Mouse (Mus musculus) embryonic facial prominence, embryonic 12.5 days (tissue): ENCODE data around the gene Rgl1. TPM values are rescaled to one million over a fixed set of nuclear protein-coding genes. Genes with fewer than 3 reads are reported as not detected.

Source experiments
- ATAC-seq: fragments of 200-750 bp; cut with Nextera tagmentation; 2 replicates; pipeline ENCODE4 v1.8.0; 2017; ENCODE audit not compliant: insufficient number of reproducible peaks, insufficient read depth, low FRiP score, low TSS enrichment
- H3K27ac ChIP-seq: fragments of 300-500 bp; sonication (generic); 2 replicates; pipeline ENCODE4 v1.5.1; 2016; ENCODE audit warnings: mild to moderate bottlenecking
- H3K27me3 ChIP-seq: fragments of 300-500 bp; sonication (generic); 2 replicates; pipeline ENCODE4 v1.6.1; 2016; ENCODE audit warnings: mild to moderate bottlenecking, moderate library complexity
- H3K36me3 ChIP-seq: fragments of 300-500 bp; sonication (generic); 2 replicates; pipeline ENCODE4 v1.6.1; 2016; ENCODE audit warnings: mild to moderate bottlenecking
- H3K4me1 ChIP-seq: fragments of 300-500 bp; sonication (generic); 2 replicates; pipeline ENCODE4 v1.6.1; 2016
- H3K4me2 ChIP-seq: fragments of 300-500 bp; sonication (generic); replicated peaks from 2 replicates; pipeline ENCODE4 v1.6.1; 2016; ENCODE audit warnings: mild to moderate bottlenecking, moderate library complexity
- H3K4me3 ChIP-seq: fragments of 300-500 bp; sonication (generic); 2 replicates; pipeline ENCODE4 v1.5.1; 2016; ENCODE audit warnings: mild to moderate bottlenecking
- H3K9ac ChIP-seq: fragments of 300-500 bp; sonication (generic); 2 replicates; pipeline ENCODE4 v1.6.1; 2016; ENCODE audit warnings: mild to moderate bottlenecking, moderate library complexity
- H3K9me3 ChIP-seq: fragments of 300-500 bp; sonication (generic); 2 replicates; pipeline ENCODE4 v1.6.1; 2016; ENCODE audit warnings: mild to moderate bottlenecking, moderate library complexity
- WGBS: fragments of 180-500 bp; shearing (Covaris S2); methylation state at CpG from one replicate; pipeline ENCODE4 v1.1.7; 2016; 5-methylcytosine and 5-hydroxymethylcytosine counted together
- polyA plus RNA-seq: library from polyadenylated mRNA; unstranded; fragments of >200 nt; fragmentation: Nextera tagmentation; extraction: Ambion mirVana; gene quantifications from 2 replicates; pipeline ENCODE4 v1.2.1, GENCODE M21; 2016

Rgl1 gene
- polyA plus RNA-seq, 1 experiment from 2014 or later, result 27.6 TPM

- no peak for ATAC-seq
- Histone ChIP-seq H3K36me3 (no peaks in the 10 kb centered on the region; the same call in 1 of the 2 replicates), H3K4me2 (no peak overlapping the region), H3K4me3 (no peak overlapping the region), H3K9ac (no peak overlapping the region), H3K4me1 (peaks cover 41% of the 10 kb centered on the region), H3K9me3 (no peaks in the 10 kb centered on the region), H3K27me3 (no peaks in the 10 kb centered on the region), H3K27ac (0 out of 2 replicates have a peak overlapping the region, but pooled peaks have one; percentile 23)
- 66% methylated on average over 9 of the region's 9 CpGs for WGBS
Measured at GRCm38 (mm10) chr1:152619396-152619795, 146.8 kb downstream of the Rgl1 start.

DNA sequence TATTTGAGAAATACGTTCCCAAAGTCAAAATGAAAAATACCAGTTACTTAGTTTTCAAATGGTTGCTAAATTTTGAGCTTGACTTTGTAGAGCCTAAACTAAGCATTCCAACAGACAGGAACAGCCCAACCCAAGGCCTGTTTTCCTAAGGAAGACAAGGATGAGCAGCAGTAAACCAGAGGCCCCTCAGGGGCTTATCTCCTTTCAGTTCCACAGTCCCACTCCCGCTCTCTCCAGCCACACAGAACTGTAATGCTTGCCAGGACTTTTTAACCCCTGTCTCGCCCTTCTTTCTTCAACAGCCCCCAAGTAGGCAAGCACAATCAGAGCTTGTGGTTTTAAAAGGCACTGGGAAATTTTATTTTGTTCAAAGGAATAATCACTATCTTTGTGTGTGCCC is 147.3 kb downstream of the Rgl1 start:
- Histone ChIP-seq H3K4me2 (no peak overlapping the region), H3K4me3 (no peak overlapping the region), H3K27me3 (no peaks in the 10 kb centered on the region), H3K4me1 (peaks cover 41% of the 10 kb centered on the region), H3K27ac (0 out of 2 replicates have a peak overlapping the region, but pooled peaks have one; percentile 1), H3K9me3 (no peaks in the 10 kb centered on the region), H3K9ac (no peak overlapping the region), H3K36me3 (no peaks in the 10 kb centered on the region; the same call in 1 of the 2 replicates)
- ATAC-seq, result no peak
- 77% methylated on average over 3 of the region's 3 CpGs for WGBS

DNA sequence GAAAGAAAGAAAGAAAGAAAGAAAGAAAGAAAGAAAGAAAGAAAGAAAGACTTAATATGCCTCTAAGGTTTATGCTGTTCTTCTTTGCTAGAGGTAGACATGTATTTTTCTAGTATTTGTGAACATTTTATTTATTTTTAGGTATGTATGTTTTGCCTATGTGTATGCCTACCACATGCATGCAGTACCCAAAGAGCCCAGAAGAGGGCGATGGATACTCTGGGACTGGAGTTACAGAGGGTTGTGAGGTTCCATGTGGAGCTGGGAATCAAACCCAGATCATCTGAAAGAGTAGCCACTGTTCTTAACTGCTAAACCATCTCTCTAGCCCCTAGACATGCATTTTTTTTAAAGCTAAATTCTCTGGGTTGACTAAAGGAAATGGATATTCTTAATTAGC is 147.8 kb downstream of the Rgl1 start:
- 58% methylated on average over 1 of the region's 1 CpGs for WGBS
- peaks cover 36% of the 10 kb centered on the region for H3K4me1 ChIP-seq

DNA sequence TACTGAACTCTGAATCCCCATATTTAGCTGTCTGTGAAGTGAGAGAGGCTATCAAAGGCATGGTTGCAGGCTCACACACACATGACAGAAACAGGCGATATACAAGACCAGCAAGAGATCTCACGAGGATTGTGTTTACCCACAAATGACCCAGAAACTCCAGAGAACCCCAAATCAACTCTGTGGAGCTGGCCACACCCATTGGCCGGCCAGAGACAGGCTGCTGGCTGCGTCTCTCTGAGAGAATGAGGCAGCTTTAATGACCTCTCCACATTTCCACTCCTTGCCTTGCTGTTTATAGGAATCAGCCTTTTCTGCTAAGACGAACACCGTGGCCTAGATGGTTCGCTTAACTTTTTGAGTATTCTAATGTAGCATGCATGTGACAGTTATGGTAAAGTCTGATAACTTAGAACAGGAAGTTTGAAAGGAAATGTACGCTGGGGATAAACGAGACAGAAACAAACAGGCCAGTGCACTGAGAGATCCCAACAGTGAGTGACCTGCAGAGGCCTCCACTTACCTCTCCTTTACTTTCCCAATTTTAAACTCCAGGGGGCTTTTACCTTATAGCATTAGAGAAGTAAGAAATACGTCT is 148.3 kb downstream of the Rgl1 start:
- H3K4me1 ChIP-seq, result peaks cover 31% of the 10 kb centered on the region
- ATAC-seq, result no peak
- H3K36me3 ChIP-seq, result no peaks in the 10 kb centered on the region; the same call in 1 of the 2 replicates

More for the DNA sequence above, 147.8 kb downstream of the Rgl1 start:
- Histone ChIP-seq H3K9me3 (no peaks in the 10 kb centered on the region), H3K27ac (no peak overlapping the region), H3K36me3 (no peaks in the 10 kb centered on the region; the same call in 1 of the 2 replicates), H3K9ac (no peak overlapping the region), H3K27me3 (no peaks in the 10 kb centered on the region), H3K4me2 (no peak overlapping the region), H3K4me3 (no peak overlapping the region)
- ATAC-seq, result no peak

GRCm38 (mm10) chr1:152616777-152617057 is 149.4 kb downstream of the Rgl1 start:
- Histone ChIP-seq H3K4me3 (no peak overlapping the region), H3K4me1 (peaks cover 25% of the 10 kb centered on the region; the same call in 1 of the 2 replicates), H3K9ac (no peak overlapping the region), H3K4me2 (no peak overlapping the region), H3K36me3 (peaks cover 4% of the 10 kb centered on the region), H3K27me3 (no peaks in the 10 kb centered on the region), H3K9me3 (no peaks in the 10 kb centered on the region), H3K27ac (no peak overlapping the region)
- ATAC-seq, result no peak

More for the DNA sequence above, 148.3 kb downstream of the Rgl1 start:
- H3K4me2 ChIP-seq, result no peak overlapping the region
- no peak overlapping the region for H3K9ac ChIP-seq
- 78% methylated on average over 10 of the region's 10 CpGs for WGBS
- no peaks in the 10 kb centered on the region for H3K27me3 ChIP-seq
- H3K9me3 ChIP-seq, result no peaks in the 10 kb centered on the region
- H3K27ac ChIP-seq, result 0 out of 2 replicates have a peak overlapping the region, but pooled peaks have one; percentile 30
- no peak overlapping the region for H3K4me3 ChIP-seq

GRCm38 (mm10) chr1:152615987-152616776 is 150.0 kb downstream of the Rgl1 start:
- Histone ChIP-seq H3K27ac (no peak overlapping the region), H3K9me3 (no peaks in the 10 kb centered on the region), H3K4me3 (no peak overlapping the region), H3K4me1 (peaks cover 25% of the 10 kb centered on the region; the same call in 1 of the 2 replicates), H3K4me2 (no peak overlapping the region), H3K36me3 (peaks cover 4% of the 10 kb centered on the region), H3K27me3 (no peaks in the 10 kb centered on the region), H3K9ac (no peak overlapping the region)
- WGBS, result 79% methylated on average over 10 of the region's 10 CpGs
- ATAC-seq, result no peak

GRCm38 (mm10) chr1:152614743-152615380 is 151.3 kb downstream of the Rgl1 start:
- no peak for ATAC-seq
- H3K27ac ChIP-seq, result no peak overlapping the region
- 69% methylated on average over 7 of the region's 7 CpGs for WGBS
- H3K36me3 ChIP-seq, result peaks cover 4% of the 10 kb centered on the region
- H3K4me1 ChIP-seq, result peaks cover 24% of the 10 kb centered on the region; the same call in 1 of the 2 replicates
- H3K4me3 ChIP-seq, result no peak overlapping the region
- no peaks in the 10 kb centered on the region for H3K9me3 ChIP-seq
- H3K9ac ChIP-seq, result no peak overlapping the region
- no peak overlapping the region for H3K4me2 ChIP-seq
- no peaks in the 10 kb centered on the region for H3K27me3 ChIP-seq

GRCm38 (mm10) chr1:152613158-152613857 is 152.8 kb downstream of the Rgl1 start:
- Histone ChIP-seq H3K4me1 (peaks cover 20% of the 10 kb centered on the region; the same call in 1 of the 2 replicates), H3K27ac (no peak overlapping the region), H3K9ac (no peak overlapping the region), H3K27me3 (no peaks in the 10 kb centered on the region), H3K9me3 (no peaks in the 10 kb centered on the region), H3K4me3 (no peak overlapping the region), H3K4me2 (no peak overlapping the region), H3K36me3 (peaks cover 4% of the 10 kb centered on the region)
- 89% methylated on average over 16 of the region's 16 CpGs for WGBS
- no peak for ATAC-seq

DNA sequence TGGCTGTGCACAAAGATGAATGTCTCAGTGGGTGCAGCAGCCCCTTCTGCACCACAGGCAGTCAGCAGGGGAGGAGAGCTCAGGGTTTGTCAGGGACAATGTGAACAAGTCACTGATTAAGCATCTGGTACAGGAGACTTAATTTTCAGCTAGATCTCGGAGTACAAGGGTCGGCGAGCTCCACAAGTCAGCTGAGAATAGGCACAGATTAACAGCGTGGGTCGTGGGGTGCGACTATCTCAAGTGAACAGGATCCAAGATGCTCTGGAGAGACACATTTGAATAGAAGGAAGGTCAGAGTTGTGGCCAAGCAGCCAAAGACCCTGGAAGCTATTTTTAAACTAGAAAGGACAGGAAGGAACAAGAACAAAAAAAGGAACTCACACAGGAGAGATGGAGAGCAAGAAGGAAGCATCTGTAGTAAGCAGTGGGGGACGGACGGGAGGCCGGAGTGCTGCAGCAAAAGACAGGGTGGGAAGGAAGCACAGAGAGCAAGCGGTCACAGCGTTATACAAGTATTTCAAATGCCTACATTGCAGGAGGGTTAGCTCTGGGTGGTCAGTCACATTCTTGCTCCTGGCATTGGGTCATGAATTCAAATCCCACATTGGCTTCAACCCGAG is 153.5 kb downstream of the Rgl1 start:
- H3K27ac ChIP-seq, result no peak overlapping the region
- H3K4me3 ChIP-seq, result no peak overlapping the region
- ATAC-seq, result no peak
- no peak overlapping the region for H3K4me2 ChIP-seq
- H3K9ac ChIP-seq, result no peak overlapping the region
- H3K4me1 ChIP-seq, result peaks cover 16% of the 10 kb centered on the region; the same call in 1 of the 2 replicates
- H3K36me3 ChIP-seq, result peaks cover 4% of the 10 kb centered on the region
- 84% methylated on average over 12 of the region's 12 CpGs for WGBS
- no peaks in the 10 kb centered on the region for H3K9me3 ChIP-seq
- no peaks in the 10 kb centered on the region for H3K27me3 ChIP-seq

DNA sequence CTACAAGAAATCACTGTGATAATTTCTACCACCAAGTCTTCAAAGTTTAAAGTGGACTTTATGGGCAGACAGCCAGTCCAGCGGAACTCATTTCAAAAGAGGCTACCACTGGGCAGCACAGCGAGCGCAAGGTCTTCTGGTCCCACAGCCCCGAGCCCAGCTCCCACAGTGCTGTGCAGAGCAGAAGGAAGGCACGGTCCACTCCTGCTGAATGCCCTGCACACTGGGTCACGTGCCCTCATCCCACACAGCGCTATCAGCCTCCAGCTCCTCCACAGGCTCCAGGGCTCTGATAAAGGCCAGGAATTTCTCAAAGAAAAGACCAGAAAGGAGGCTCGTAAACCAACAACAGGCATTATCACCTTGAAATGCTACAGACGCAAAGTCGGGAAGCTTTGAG is 156.6 kb downstream of the Rgl1 start:
- H3K9ac ChIP-seq, result no peak overlapping the region
- peaks cover 4% of the 10 kb centered on the region for H3K36me3 ChIP-seq
- H3K9me3 ChIP-seq, result no peaks in the 10 kb centered on the region
- H3K27me3 ChIP-seq, result no peaks in the 10 kb centered on the region
- no peak overlapping the region for H3K4me2 ChIP-seq
- no peak overlapping the region for H3K27ac ChIP-seq
- 0 out of 2 replicates have a peak, but pooled peaks cover 5% of the 10 kb centered on the region for H3K4me1 ChIP-seq
- no peak overlapping the region for H3K4me3 ChIP-seq
- peak; percentile 50; the same call in 1 of the 2 replicates for ATAC-seq
- WGBS, result 84% methylated on average over 10 of the region's 10 CpGs

- Histone ChIP-seq H3K36me3 (peaks cover 4% of the 10 kb centered on the region; the same call in 1 of the 2 replicates), H3K4me3 (no peak overlapping the region), H3K9me3 (no peaks in the 10 kb centered on the region), H3K9ac (no peak overlapping the region), H3K4me2 (no peak overlapping the region), H3K4me1 (0 out of 2 replicates have a peak, but pooled peaks cover 7% of the 10 kb centered on the region), H3K27ac (no peak overlapping the region), H3K27me3 (no peaks in the 10 kb centered on the region)
- 80% methylated on average over 7 of the region's 7 CpGs for WGBS
- ATAC-seq, result no peak
Measured at GRCm38 (mm10) chr1:152609006-152609405, 157.1 kb downstream of the Rgl1 start.
